Mouse (Mus musculus) heart, embryonic 15.5 days (tissue): ENCODE results near the gene Rassf3. TPM values are rescaled to one million over a fixed set of nuclear protein-coding genes. Genes with fewer than 3 reads are reported as not detected.
A peak's percentile ranks its signal among the peaks of the same experiment; 100 is the strongest.

ENCODE experiments used
- ATAC-seq: fragments of 200-750 bp; cut with Nextera tagmentation; replicated peaks from 2 replicates; pipeline ENCODE4 v1.8.0; 2017; ENCODE audit warnings: low read depth, moderate TSS enrichment; ENCODE audit not compliant: insufficient number of reproducible peaks, insufficient read depth, low FRiP score
- H3K27ac ChIP-seq: fragments of 300-500 bp; sonication (generic); 2 replicates; pipeline ENCODE4 v1.5.1; 2015; ENCODE audit warnings: mild to moderate bottlenecking, inconsistent platforms
- H3K27me3 ChIP-seq: fragments of 300-500 bp; sonication (generic); 2 replicates; pipeline ENCODE4 v1.6.1; 2015; ENCODE audit warnings: inconsistent platforms
- H3K36me3 ChIP-seq: fragments of 300-500 bp; sonication (generic); 2 replicates; pipeline ENCODE4 v1.6.1; 2015; ENCODE audit warnings: mild to moderate bottlenecking, inconsistent platforms
- H3K4me1 ChIP-seq: fragments of 300-500 bp; sonication (generic); replicated peaks from 2 replicates; pipeline ENCODE4 v1.6.1; 2015; ENCODE audit warnings: inconsistent platforms
- H3K4me2 ChIP-seq: fragments of 300-500 bp; sonication (generic); 2 replicates; pipeline ENCODE4 v1.6.1; 2015; ENCODE audit warnings: inconsistent platforms, mild to moderate bottlenecking, moderate library complexity
- H3K4me3 ChIP-seq: fragments of 300-500 bp; sonication (generic); 2 replicates; pipeline ENCODE4 v1.5.1; 2015; ENCODE audit warnings: mild to moderate bottlenecking, inconsistent platforms
- H3K9ac ChIP-seq: fragments of 300-500 bp; sonication (generic); 2 replicates; pipeline ENCODE4 v1.6.1; 2015; ENCODE audit warnings: mild to moderate bottlenecking, inconsistent platforms
- H3K9me3 ChIP-seq: fragments of 300-500 bp; sonication (generic); replicated peaks from 2 replicates; pipeline ENCODE4 v1.6.1; 2016; ENCODE audit warnings: inconsistent platforms
- WGBS: fragments of 180-500 bp; shearing (Covaris S2); methylation state at CpG from one replicate; pipeline ENCODE4 v1.1.7; 2015; ENCODE audit warnings: mixed read lengths; 5-methylcytosine and 5-hydroxymethylcytosine counted together
- polyA plus RNA-seq: library from polyadenylated mRNA; unstranded; fragments of >200 nt; fragmentation: Nextera tagmentation; extraction: Ambion mirVana; gene quantifications from 2 replicates; pipeline ENCODE4 v1.2.1, GENCODE M21; 2015

The Rassf3 gene
- polyA plus RNA-seq, 1 experiment from 2014 or later: 22.2 TPM

GRCm38 (mm10) chr10:121472593-121473217 is 3.4 kb downstream of the Rassf3 start:
- Histone ChIP-seq H3K9ac (no peak overlapping the region; the same call in 1 of the 2 replicates), H3K27me3 (no peaks in the 10 kb centered on the region), H3K36me3 (no peaks in the 10 kb centered on the region), H3K4me1 (peaks cover 66% of the 10 kb centered on the region), H3K4me2 (peak overlapping the region; percentile 74), H3K4me3 (peak overlapping the region; percentile 83; the same call in 1 of the 2 replicates), H3K9me3 (no peaks in the 10 kb centered on the region), H3K27ac (peak overlapping the region; percentile 88)
- 57% methylated on average over 11 of the region's 11 CpGs for WGBS
- no peak for ATAC-seq

GRCm38 (mm10) chr10:121471570-121472197 is 4.5 kb downstream of the Rassf3 start:
- Histone ChIP-seq H3K9me3 (no peaks in the 10 kb centered on the region), H3K4me2 (peak overlapping the region; percentile 5; the same call in 1 of the 2 replicates), H3K27me3 (no peaks in the 10 kb centered on the region), H3K9ac (no peak overlapping the region), H3K27ac (peak overlapping the region; percentile 88), H3K36me3 (no peaks in the 10 kb centered on the region), H3K4me3 (no peak overlapping the region), H3K4me1 (peaks cover 64% of the 10 kb centered on the region)
- ATAC-seq: no peak
- 15% methylated on average over 8 of the region's 8 CpGs for WGBS

GRCm38 (mm10) chr10:121469625-121470024 is 6.5 kb downstream of the Rassf3 start:
- Histone ChIP-seq H3K9me3 (no peaks in the 10 kb centered on the region), H3K36me3 (no peaks in the 10 kb centered on the region), H3K4me1 (peaks cover 65% of the 10 kb centered on the region), H3K4me3 (no peak overlapping the region), H3K27ac (no peak overlapping the region), H3K9ac (no peak overlapping the region), H3K27me3 (no peaks in the 10 kb centered on the region), H3K4me2 (no peak overlapping the region)
- ATAC-seq: no peak
- WGBS: 57% methylated on average over 3 of the region's 3 CpGs

- Histone ChIP-seq H3K4me1 (peaks cover 59% of the 10 kb centered on the region), H3K4me3 (no peak overlapping the region), H3K9me3 (no peaks in the 10 kb centered on the region), H3K36me3 (no peaks in the 10 kb centered on the region), H3K4me2 (no peak overlapping the region), H3K27me3 (no peaks in the 10 kb centered on the region), H3K9ac (no peak overlapping the region), H3K27ac (no peak overlapping the region; the same call in 1 of the 2 replicates)
- 37% methylated on average over 5 of the region's 5 CpGs for WGBS
- ATAC-seq: no peak
These were observed 7.2 kb downstream of the Rassf3 start for GRCm38 (mm10) chr10:121468985-121469384.

- no peak for ATAC-seq
- Histone ChIP-seq H3K4me2 (no peak overlapping the region), H3K27me3 (no peaks in the 10 kb centered on the region), H3K9me3 (no peaks in the 10 kb centered on the region), H3K4me3 (no peak overlapping the region), H3K4me1 (peaks cover 52% of the 10 kb centered on the region), H3K36me3 (no peaks in the 10 kb centered on the region), H3K9ac (no peak overlapping the region), H3K27ac (no peak overlapping the region)
- 79% methylated on average over 5 of the region's 5 CpGs for WGBS
These were observed 7.9 kb downstream of the Rassf3 start for GRCm38 (mm10) chr10:121468261-121468660.

GRCm38 (mm10) chr10:121467792-121468191 is 8.4 kb downstream of the Rassf3 start:
- H3K27ac ChIP-seq: no peak overlapping the region
- H3K27me3 ChIP-seq: no peaks in the 10 kb centered on the region
- H3K9me3 ChIP-seq: no peaks in the 10 kb centered on the region
- no peak for ATAC-seq
- no peak overlapping the region for H3K9ac ChIP-seq
- peaks cover 48% of the 10 kb centered on the region for H3K4me1 ChIP-seq
- H3K4me2 ChIP-seq: no peak overlapping the region
- no peaks in the 10 kb centered on the region for H3K36me3 ChIP-seq
- no peak overlapping the region for H3K4me3 ChIP-seq
- WGBS: 62% methylated on average over 8 of the region's 8 CpGs

- H3K9ac ChIP-seq: no peak overlapping the region
- no peak overlapping the region for H3K4me2 ChIP-seq
- H3K36me3 ChIP-seq: no peaks in the 10 kb centered on the region
- H3K9me3 ChIP-seq: no peaks in the 10 kb centered on the region
- ATAC-seq: no peak
- no peaks in the 10 kb centered on the region for H3K27me3 ChIP-seq
- H3K4me3 ChIP-seq: no peak overlapping the region
- WGBS: 79% methylated on average over 13 of the region's 13 CpGs
- no peak overlapping the region for H3K27ac ChIP-seq
- peaks cover 48% of the 10 kb centered on the region for H3K4me1 ChIP-seq
These were observed 9.1 kb downstream of the Rassf3 start for GRCm38 (mm10) chr10:121467016-121467415.

- no peaks in the 10 kb centered on the region for H3K36me3 ChIP-seq
- no peaks in the 10 kb centered on the region for H3K9me3 ChIP-seq
- H3K4me2 ChIP-seq: no peak overlapping the region
- H3K4me1 ChIP-seq: peaks cover 57% of the 10 kb centered on the region
- no peak overlapping the region for H3K4me3 ChIP-seq
- H3K27ac ChIP-seq: peak overlapping the region; percentile 42
- ATAC-seq: no peak
- WGBS: 50% methylated on average over 5 of the region's 5 CpGs
- H3K9ac ChIP-seq: no peak overlapping the region
- H3K27me3 ChIP-seq: no peaks in the 10 kb centered on the region
These were observed 11.1 kb downstream of the Rassf3 start for GRCm38 (mm10) chr10:121465033-121465432.

- peak overlapping the region; percentile 77 for H3K27ac ChIP-seq
- no peaks in the 10 kb centered on the region for H3K9me3 ChIP-seq
- no peaks in the 10 kb centered on the region for H3K36me3 ChIP-seq
- ATAC-seq: no peak
- peak overlapping the region; percentile 34; the same call in 1 of the 2 replicates for H3K9ac ChIP-seq
- peak overlapping the region; percentile 26 for H3K4me3 ChIP-seq
- H3K4me1 ChIP-seq: peaks cover 55% of the 10 kb centered on the region
- H3K4me2 ChIP-seq: peak overlapping the region; percentile 58
- 59% methylated on average over 24 of the region's 24 CpGs for WGBS
- H3K27me3 ChIP-seq: no peaks in the 10 kb centered on the region
These were observed 13.8 kb downstream of the Rassf3 start for GRCm38 (mm10) chr10:121462162-121462881.

- peak; percentile 45 for ATAC-seq
- H3K4me2 ChIP-seq: peak overlapping the region; percentile 58
- no peaks in the 10 kb centered on the region for H3K27me3 ChIP-seq
- WGBS: 12% methylated on average over 22 of the region's 22 CpGs
- peak overlapping the region; percentile 77 for H3K27ac ChIP-seq
- H3K9ac ChIP-seq: peak overlapping the region; percentile 34
- H3K36me3 ChIP-seq: no peaks in the 10 kb centered on the region
- H3K4me1 ChIP-seq: peaks cover 51% of the 10 kb centered on the region
- peak overlapping the region; percentile 26 for H3K4me3 ChIP-seq
- H3K9me3 ChIP-seq: no peaks in the 10 kb centered on the region
These were observed 14.6 kb downstream of the Rassf3 start for GRCm38 (mm10) chr10:121461404-121462161.
